Mouse (Mus musculus): ENCODE results near the gene Cldn4. TPM values are rescaled to one million over a fixed set of nuclear protein-coding genes. Genes with fewer than 3 reads are reported as not detected.
"Not testable (repeated sequence)": the region's sequence is repeated elsewhere in the genome, so short reads cannot be mapped to it uniquely, and the experiment has no call there.

Cldn4 gene
- total RNA-seq, 2 experiments from 2014 or later: 0.14 to 0.59 TPM

GRCm38 (mm10) chr5:134936626-134937185 lies 10.0 kb downstream of the Cldn4 start:
- intact Hi-C loops (cut with DNase I): no loop called here
- no peak for DNase-seq

GRCm38 (mm10) chr5:134936051-134936450 lies 10.7 kb downstream of the Cldn4 start:
- DNase-seq: no peak
- intact Hi-C loops (cut with DNase I): no loop called here

- DNase-seq: no peak
- intact Hi-C loops (cut with DNase I): no loop called here
Observed at GRCm38 (mm10) chr5:134934666-134935065, 12.1 kb downstream of the Cldn4 start.

GRCm38 (mm10) chr5:134933686-134934085 lies 13.0 kb downstream of the Cldn4 start:
- not testable (repeated sequence) for DNase-seq
- intact Hi-C loops (cut with DNase I): loop anchor here (1.0 kb wide), 1 partner anchor 32 kb away; no protein-coding TSS in a partner anchor

- no peak for DNase-seq
- intact Hi-C loops (cut with DNase I): loop anchor here (1.0 kb wide), 1 partner anchor 32 kb away; no protein-coding TSS in a partner anchor
Observed at GRCm38 (mm10) chr5:134933281-134933680, 13.5 kb downstream of the Cldn4 start.

- DNase-seq: peak; percentile 57 to 72
- intact Hi-C loops (cut with DNase I): loop anchor here (1.0 kb wide), 1 partner anchor 32 kb away; no protein-coding TSS in a partner anchor
Observed at GRCm38 (mm10) chr5:134932903-134933276, 13.8 kb downstream of the Cldn4 start.

- intact Hi-C loops (cut with DNase I): no loop called here
- peak; percentile 82 to 88 for DNase-seq
Observed at GRCm38 (mm10) chr5:134932179-134932902, 14.4 kb downstream of the Cldn4 start, which contains the start of gene Mettl27. TSS of gene Mettl27 (plus strand) at chr5:134932368.

GRCm38 (mm10) chr5:134929988-134930387 lies 16.7 kb downstream of the Cldn4 start:
- intact Hi-C loops (cut with DNase I): no loop called here
- no peak for DNase-seq

GRCm38 (mm10) chr5:134926726-134927125 lies 20.0 kb downstream of the Cldn4 start:
- intact Hi-C loops (cut with DNase I): no loop called here
- no peak for DNase-seq

GRCm38 (mm10) chr5:134923141-134923540 lies 23.6 kb downstream of the Cldn4 start:
- intact Hi-C loops (cut with DNase I): no loop called here
- no peak for DNase-seq

- intact Hi-C loops (cut with DNase I): no loop called here
- DNase-seq: no peak
Observed at GRCm38 (mm10) chr5:134921106-134921505, 25.6 kb downstream of the Cldn4 start.

- no peak for DNase-seq
- intact Hi-C loops (cut with DNase I): no loop called here
Observed at GRCm38 (mm10) chr5:134920106-134920687, 26.5 kb downstream of the Cldn4 start.

GRCm38 (mm10) chr5:134919097-134919496 lies 27.6 kb downstream of the Cldn4 start:
- no peak for DNase-seq
- intact Hi-C loops (cut with DNase I): no loop called here

GRCm38 (mm10) chr5:134918071-134918832 lies 28.5 kb downstream of the Cldn4 start:
- intact Hi-C loops (cut with DNase I): no loop called here
- DNase-seq: peak; percentile 57 to 68

- intact Hi-C loops (cut with DNase I): no loop called here
- no peak for DNase-seq
Observed at GRCm38 (mm10) chr5:134915311-134915710, 31.4 kb downstream of the Cldn4 start, which contains the start of gene Cldn13. TSS of gene Cldn13 (minus strand) at chr5:134915526.

GRCm38 (mm10) chr5:134914510-134914909 lies 32.2 kb downstream of the Cldn4 start:
- intact Hi-C loops (cut with DNase I): no loop called here
- DNase-seq: no peak

GRCm38 (mm10) chr5:134913753-134914152 lies 33.0 kb downstream of the Cldn4 start:
- intact Hi-C loops (cut with DNase I): no loop called here

GRCm38 (mm10) chr5:134913352-134913751 lies 33.4 kb downstream of the Cldn4 start:
- intact Hi-C loops (cut with DNase I): no loop called here
- no peak for DNase-seq

More at GRCm38 (mm10) chr5:134913753-134914152, 33.0 kb downstream of the Cldn4 start:
- no peak for DNase-seq

- no peak for DNase-seq
- intact Hi-C loops (cut with DNase I): no loop called here
Observed at GRCm38 (mm10) chr5:134911901-134912300, 34.8 kb downstream of the Cldn4 start.

GRCm38 (mm10) chr5:134907135-134907534 lies 39.6 kb downstream of the Cldn4 start:
- DNase-seq: peak; percentile 95 to 98
- intact Hi-C loops (cut with DNase I): loop anchor here (1.0 to 10.0 kb wide), 2 partner anchors 58 to 302 kb away; no protein-coding TSS in a partner anchor

Measured in heart, postnatal 14 days (tissue).